Mouse (Mus musculus) testis, adult 2 months (tissue): Measurements from ENCODE around the gene Nhlrc3.

ENCODE experiments used
- CTCF ChIP-seq: fragments of 200-500 bp; IDR thresholded peaks from 2 replicates; pipeline ENCODE4 v1.5.1; 2012; ENCODE audit warnings: low read depth, mild to moderate bottlenecking, inconsistent platforms, low read length, moderate library complexity; ENCODE audit not compliant: control insufficient read depth, insufficient read depth, insufficient replicate concordance
- POLR2A ChIP-seq: fragments of 200-500 bp; IDR thresholded peaks from 2 replicates; pipeline ENCODE4 v1.6.1; 2012; ENCODE audit warnings: low read depth, mild to moderate bottlenecking, inconsistent platforms, low read length, moderate library complexity; ENCODE audit not compliant: control insufficient read depth

GRCm38 (mm10) chr3:53410031-53410430, 53.1 kb downstream of the Nhlrc3 start:
- no peak for TF ChIP-seq CTCF
- TF ChIP-seq POLR2A = no peak
